Mouse (Mus musculus) right cerebral cortex, postnatal 4 days (tissue): ENCODE measurements around the gene Lcn9.
A peak's percentile ranks its signal among the peaks of the same experiment; 100 is the strongest.

Experiments used
- DNase-seq: peaks from one replicate; pipeline ENCODE4 v3.0.0-alpha.2; 2022

Lcn9 gene

GRCm38 (mm10) chr2:25850330-25850729 is 27.4 kb downstream of the Lcn9 start:
- DNase-seq, result peak; percentile 65

GRCm38 (mm10) chr2:25852626-25853025 is 29.7 kb downstream of the Lcn9 start:
- peak; percentile 39 for DNase-seq

GRCm38 (mm10) chr2:25853998-25854397 is 31.0 kb downstream of the Lcn9 start:
- DNase-seq, result no peak

- no peak for DNase-seq
These were observed 36.9 kb downstream of the Lcn9 start for GRCm38 (mm10) chr2:25859891-25860290.

DNA sequence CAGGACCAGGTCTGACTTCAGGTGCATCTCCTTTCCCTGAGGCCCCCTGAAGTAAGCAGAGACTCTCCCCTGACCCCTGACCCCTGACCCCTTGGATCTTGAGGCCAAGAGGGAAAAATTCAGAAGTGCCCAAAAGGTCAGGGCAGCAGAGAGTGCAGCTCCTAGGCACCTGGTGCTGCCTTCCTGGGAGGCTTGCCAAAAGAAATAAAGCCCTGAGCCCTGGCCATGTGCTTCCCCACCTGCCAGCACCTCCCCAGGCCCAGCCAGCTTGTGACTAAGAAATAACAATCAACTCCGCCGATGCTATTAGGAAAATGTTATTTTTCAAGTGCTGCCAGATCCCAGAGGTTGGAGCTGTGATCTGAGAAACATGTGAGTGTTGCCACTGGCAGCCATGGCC is 39.1 kb downstream of the Lcn9 start:
- DNase-seq, result no peak

DNA sequence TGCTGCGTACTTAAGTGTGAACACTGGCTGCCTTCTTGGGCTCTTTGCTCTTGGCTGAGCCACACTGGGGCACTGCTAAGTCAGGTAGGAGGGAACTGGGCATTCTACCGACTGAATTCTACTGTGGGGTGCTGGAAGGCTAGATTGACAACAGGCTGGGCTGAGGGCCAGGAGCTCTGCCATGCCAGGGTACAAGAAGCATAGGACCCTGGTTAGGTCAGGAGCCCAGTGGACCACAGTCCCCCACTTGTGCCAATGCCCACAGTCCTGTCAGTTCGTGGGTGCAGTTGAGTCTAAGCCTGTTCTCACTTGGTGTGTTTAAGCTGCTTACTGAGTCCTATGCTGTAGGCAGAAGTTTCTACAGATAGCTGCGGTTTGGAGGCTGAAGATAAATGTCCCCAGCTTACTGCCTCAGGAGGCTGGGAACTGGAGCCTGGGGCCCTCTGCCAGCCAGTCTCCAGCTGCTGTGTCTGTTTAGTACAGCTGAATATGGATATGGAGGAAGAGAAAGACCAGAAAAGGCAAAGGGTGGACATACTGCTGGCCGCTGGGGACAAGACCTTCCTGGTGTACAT is 39.8 kb downstream of the Lcn9 start:
- DNase-seq, result peak; percentile 47

DNA sequence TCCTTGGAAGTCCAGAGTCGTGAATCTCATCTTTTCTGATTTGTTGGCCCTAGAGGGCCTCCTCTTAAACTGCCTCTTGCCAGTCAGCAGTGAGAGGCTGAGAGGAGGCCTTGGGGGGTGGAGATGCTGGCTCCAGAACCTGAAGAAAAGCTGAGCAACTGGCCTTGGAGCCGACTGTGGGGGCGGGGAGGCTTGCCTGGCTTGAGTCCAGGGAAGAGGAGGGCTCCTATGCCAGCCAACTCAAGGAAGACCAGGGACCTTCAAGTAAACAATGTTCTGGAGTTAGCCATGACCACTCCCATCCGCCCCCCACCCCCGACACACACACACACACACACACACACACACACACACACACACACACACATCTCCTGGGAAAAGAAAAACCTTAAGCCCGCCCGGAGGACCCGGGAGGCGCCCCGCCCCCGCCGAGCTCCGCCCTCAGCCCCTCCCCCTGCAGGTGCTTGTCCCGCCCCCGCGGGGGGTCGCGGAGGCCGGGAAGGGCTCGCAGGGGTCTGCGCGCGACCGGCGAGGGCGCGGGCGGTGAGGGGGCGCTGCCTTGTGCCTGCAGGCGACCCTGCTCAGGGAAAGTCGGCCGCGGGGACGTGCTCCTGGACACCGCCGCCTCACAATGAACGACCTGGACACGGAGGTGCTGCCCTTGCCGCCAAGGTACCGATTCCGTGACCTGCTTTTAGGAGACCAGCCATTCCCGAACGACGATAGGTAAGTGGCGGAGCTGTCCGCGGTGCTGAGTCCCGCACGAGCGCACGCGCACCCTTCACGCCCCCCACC is 40.6 kb downstream of the Lcn9 start, which contains the start of gene Kcnt1:
Gene Kcnt1 (plus strand): TSS at position 398 of the 795 bp plus-strand sequence.
- DNase-seq, result peak; percentile 62

GRCm38 (mm10) chr2:25864230-25864629 is 41.3 kb downstream of the Lcn9 start:
- no peak for DNase-seq

- peak; percentile 57 for DNase-seq
These were observed 42.5 kb downstream of the Lcn9 start for GRCm38 (mm10) chr2:25865412-25865811.

DNA sequence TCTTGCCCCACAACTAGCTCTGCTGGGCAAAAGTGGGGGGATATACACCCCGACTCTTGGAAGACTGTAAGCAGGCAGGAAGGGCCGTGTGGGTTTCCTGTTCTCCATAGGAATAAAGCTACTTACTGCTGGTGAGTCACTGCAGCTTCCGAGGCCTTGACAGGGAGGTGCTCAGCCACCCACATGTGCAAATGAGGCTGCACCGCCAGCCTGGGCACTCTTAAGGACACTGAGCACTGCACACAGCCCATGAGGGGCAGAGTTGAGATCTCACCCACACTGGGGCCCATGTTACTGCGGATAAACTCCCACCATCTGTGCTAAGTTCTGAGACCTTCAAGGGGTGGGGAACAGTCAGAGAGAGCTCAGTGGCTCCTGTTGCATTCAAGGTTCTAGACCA is 43.7 kb downstream of the Lcn9 start:
- DNase-seq, result no peak
